Mouse (Mus musculus) limb, embryonic 13.5 days (tissue): ENCODE measurements at regions not wholly inside any gene's neighbourhood (a gene's known extent, or its start where the extent isn't known, plus 50 kb on each side); places are given as distances from the start of the nearest gene placed in this dataset.
A peak's percentile ranks its signal among the peaks of the same experiment; 100 is the strongest.

Experiments used
- ATAC-seq: fragments of 200-750 bp; cut with Nextera tagmentation; 2 replicates; pipeline ENCODE4 v1.8.0; 2017; ENCODE audit warnings: low read depth, moderate number of reproducible peaks, moderate TSS enrichment; ENCODE audit not compliant: low FRiP score
- H3K27ac ChIP-seq: fragments of 300-500 bp; sonication (generic); 2 replicates; pipeline ENCODE4 v1.5.1; 2015; ENCODE audit warnings: inconsistent platforms, mild to moderate bottlenecking, moderate library complexity
- H3K27me3 ChIP-seq: fragments of 300-500 bp; sonication (generic); 2 replicates; pipeline ENCODE4 v1.6.1; 2015; ENCODE audit warnings: mild to moderate bottlenecking, inconsistent platforms
- H3K36me3 ChIP-seq: fragments of 300-500 bp; sonication (generic); 2 replicates; pipeline ENCODE4 v1.6.1; 2015; ENCODE audit warnings: inconsistent platforms, mild to moderate bottlenecking, moderate library complexity
- H3K4me1 ChIP-seq: fragments of 300-500 bp; sonication (generic); 2 replicates; pipeline ENCODE4 v1.6.1; 2015; ENCODE audit warnings: inconsistent platforms
- H3K4me2 ChIP-seq: fragments of 300-500 bp; sonication (generic); replicated peaks from 2 replicates; pipeline ENCODE4 v1.6.1; 2015; ENCODE audit warnings: inconsistent platforms, mild to moderate bottlenecking, moderate library complexity
- H3K4me3 ChIP-seq: fragments of 300-500 bp; sonication (generic); 2 replicates; pipeline ENCODE4 v1.5.1; 2015; ENCODE audit warnings: moderate library complexity, mild to moderate bottlenecking, inconsistent platforms
- H3K9ac ChIP-seq: fragments of 300-500 bp; sonication (generic); 2 replicates; pipeline ENCODE4 v1.6.1; 2015; ENCODE audit warnings: mild to moderate bottlenecking, inconsistent platforms
- H3K9me3 ChIP-seq: fragments of 300-500 bp; sonication (generic); 2 replicates; pipeline ENCODE4 v1.6.1; 2016; ENCODE audit warnings: inconsistent platforms
- WGBS: fragments of 180-500 bp; shearing (Covaris S2); methylation state at CpG from one replicate; pipeline ENCODE4 v1.1.7; 2015; 5-methylcytosine and 5-hydroxymethylcytosine counted together

DNA sequence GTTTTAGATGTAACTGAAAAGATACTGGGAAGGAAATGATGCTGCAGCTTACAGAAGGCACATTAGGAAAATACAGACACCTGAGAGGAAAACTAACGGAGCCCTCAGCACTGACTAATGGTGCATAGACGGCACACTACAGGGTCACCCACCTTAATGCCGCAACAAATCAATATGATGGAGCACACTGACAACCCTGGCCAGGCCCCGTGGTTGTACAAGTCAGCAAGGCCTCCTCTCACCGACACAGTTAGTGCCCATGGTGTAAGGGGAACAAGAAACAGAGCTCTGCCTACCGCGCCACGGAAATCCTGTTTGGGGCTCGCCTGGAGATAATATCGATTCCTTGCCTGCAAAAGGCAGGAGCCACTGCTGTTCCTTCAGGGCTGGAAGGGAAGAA, 273.9 kb downstream of the Prim2 start:
- Histone ChIP-seq H3K9ac (no peak overlapping the region), H3K27ac (no peak overlapping the region), H3K4me1 (no peaks in the 10 kb centered on the region), H3K36me3 (no peaks in the 10 kb centered on the region), H3K4me2 (no peak overlapping the region), H3K4me3 (no peak overlapping the region), H3K9me3 (no peaks in the 10 kb centered on the region), H3K27me3 (no peaks in the 10 kb centered on the region)
- no peak for ATAC-seq
- 76% methylated on average over 10 of the region's 10 CpGs for WGBS

DNA sequence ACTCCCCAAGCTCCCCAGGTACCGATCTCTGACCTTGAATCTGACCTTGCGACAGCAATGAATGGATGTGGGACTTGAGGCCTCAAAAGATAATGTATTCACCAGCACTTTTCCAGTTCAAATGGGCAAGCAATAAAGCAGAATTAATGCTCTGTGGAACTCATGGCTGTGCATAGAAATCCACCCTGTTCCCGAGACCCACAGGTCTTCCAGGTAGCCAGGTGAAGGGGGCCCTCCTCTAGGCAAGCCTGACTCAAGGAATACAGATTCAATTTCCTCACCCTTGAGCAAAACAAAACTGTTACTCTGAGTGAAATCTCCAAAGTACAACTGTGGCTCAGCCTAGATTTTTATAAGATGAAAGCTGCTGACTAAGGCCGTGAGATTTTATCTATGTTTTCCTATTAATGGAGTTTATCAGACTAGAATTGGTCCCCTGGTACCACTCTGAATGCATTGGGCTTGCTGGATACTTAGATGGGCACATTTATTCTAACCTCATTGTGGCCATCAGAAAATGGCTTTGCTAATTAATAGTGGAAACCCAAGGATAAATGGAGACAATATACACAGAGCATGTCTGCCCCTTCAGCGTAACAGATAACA, 274.5 kb downstream of the Prim2 start:
- no peak for ATAC-seq
- no peak overlapping the region for H3K4me2 ChIP-seq
- H3K9ac ChIP-seq: no peak overlapping the region
- H3K4me1 ChIP-seq: no peaks in the 10 kb centered on the region
- WGBS: 87% methylated on average over 5 of the region's 5 CpGs
- H3K36me3 ChIP-seq: no peaks in the 10 kb centered on the region
- no peaks in the 10 kb centered on the region for H3K27me3 ChIP-seq
- H3K4me3 ChIP-seq: no peak overlapping the region
- no peaks in the 10 kb centered on the region for H3K9me3 ChIP-seq
- H3K27ac ChIP-seq: no peak overlapping the region

DNA sequence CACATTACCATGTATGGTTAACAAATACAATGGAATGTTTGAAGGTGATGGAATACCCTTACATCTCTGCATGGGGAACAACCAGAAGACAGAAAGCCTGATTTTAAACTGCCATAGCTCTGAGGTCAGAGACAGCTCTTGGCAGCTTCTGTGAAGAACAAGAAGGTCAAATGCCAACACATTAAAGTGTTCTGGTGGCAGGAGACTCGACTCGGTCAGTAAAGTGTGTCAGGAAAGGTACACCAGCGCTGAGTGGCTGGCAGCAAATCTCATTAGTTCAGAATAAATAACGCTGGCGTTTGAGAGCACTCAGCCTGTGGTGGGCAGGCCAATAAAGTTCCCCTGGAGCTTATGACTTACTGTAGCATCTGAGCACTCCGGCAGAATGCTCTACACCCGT, 298.8 kb downstream of the Prim2 start:
- H3K4me3 ChIP-seq: no peak overlapping the region
- H3K27ac ChIP-seq: no peak overlapping the region
- H3K9ac ChIP-seq: no peak overlapping the region
- H3K4me2 ChIP-seq: no peak overlapping the region
- no peaks in the 10 kb centered on the region for H3K27me3 ChIP-seq
- H3K9me3 ChIP-seq: no peaks in the 10 kb centered on the region
- 36% methylated on average over 7 of the region's 7 CpGs for WGBS
- H3K36me3 ChIP-seq: no peaks in the 10 kb centered on the region
- no peak for ATAC-seq
- no peaks in the 10 kb centered on the region for H3K4me1 ChIP-seq

DNA sequence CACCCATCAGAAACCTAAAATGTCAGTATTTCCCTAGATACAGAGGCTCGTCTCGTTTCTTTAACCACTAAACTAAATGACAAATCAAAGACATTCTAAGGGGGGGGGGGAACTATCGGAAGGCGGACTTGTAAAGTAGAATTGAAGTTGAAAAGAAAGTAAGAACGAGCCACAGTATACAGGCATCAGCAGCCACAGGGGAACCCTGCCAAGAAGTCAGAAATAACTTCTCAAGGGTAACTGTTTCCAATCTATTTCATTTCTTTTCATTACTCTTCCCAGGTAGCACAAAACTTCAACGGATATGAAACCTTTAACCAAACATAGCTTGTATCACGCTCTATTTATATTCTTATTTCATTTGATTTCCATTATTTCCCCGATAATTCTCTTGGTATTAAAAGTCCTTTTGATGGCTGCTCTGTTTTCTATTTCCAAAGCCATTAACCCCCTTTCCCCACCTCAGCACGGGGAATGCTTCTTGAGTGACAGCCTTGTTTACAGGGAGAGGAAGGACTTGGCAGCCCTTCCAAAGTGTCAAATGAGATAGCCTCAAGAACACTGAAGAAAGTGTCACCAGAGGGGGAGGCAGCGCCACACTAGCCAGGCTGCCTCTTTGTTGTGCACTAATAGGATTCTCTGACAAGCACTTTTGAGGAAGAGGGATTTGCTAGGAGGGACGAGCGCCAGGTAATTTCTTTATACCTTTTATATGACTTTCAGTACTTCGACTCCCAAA, 306.7 kb downstream of the Prim2 start:
- ATAC-seq: 0 out of 2 replicates have a peak, but pooled peaks have one; percentile 51
- Histone ChIP-seq H3K4me3 (no peak overlapping the region), H3K27ac (no peak overlapping the region), H3K9ac (no peak overlapping the region), H3K4me2 (peak overlapping the region; percentile 16; the same call in 1 of the 2 replicates), H3K4me1 (0 out of 2 replicates have a peak, but pooled peaks cover 2% of the 10 kb centered on the region), H3K9me3 (no peaks in the 10 kb centered on the region), H3K27me3 (no peaks in the 10 kb centered on the region), H3K36me3 (no peaks in the 10 kb centered on the region)
- 33% methylated on average over 13 of the region's 13 CpGs for WGBS

DNA sequence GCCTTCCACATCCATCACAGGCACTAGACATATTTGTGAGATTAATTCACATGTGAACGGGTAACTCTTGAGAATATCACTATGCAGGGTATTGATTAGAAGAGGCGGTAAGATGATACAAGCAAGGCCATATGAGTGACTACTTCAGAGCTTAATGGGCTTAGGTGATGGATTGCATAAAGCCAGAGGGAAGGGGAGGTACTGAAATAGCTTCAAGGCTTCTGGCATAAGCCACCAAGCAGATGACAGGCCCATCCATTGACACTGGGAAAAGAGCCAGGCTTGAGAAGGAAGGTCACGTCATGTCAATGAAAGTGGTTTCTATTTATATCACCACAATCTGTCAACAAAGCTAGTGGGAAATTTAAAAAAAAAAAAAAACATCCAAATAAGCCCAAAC, 335.5 kb downstream of the Prim2 start:
- Histone ChIP-seq H3K9ac (no peak overlapping the region), H3K27ac (no peak overlapping the region), H3K4me3 (no peak overlapping the region), H3K36me3 (no peaks in the 10 kb centered on the region), H3K4me1 (no peaks in the 10 kb centered on the region), H3K9me3 (no peaks in the 10 kb centered on the region), H3K4me2 (no peak overlapping the region), H3K27me3 (no peaks in the 10 kb centered on the region)
- ATAC-seq: no peak
- 80% methylated on average over 3 of the region's 3 CpGs for WGBS
